Mouse (Mus musculus) cerebellum, adult 2 months (tissue): ENCODE measurements around the gene Myl6b.

Experiments used
- CTCF ChIP-seq: fragments of 200-500 bp; IDR thresholded peaks from 2 replicates; pipeline ENCODE4 v1.5.1; 2011; ENCODE audit warnings: low read depth, mild to moderate bottlenecking, control low read depth, low read length, moderate library complexity, borderline replicate concordance; ENCODE audit not compliant: insufficient read depth
- POLR2A ChIP-seq: fragments of 200-500 bp; IDR thresholded peaks from 2 replicates; pipeline ENCODE4 v1.6.1; 2011; ENCODE audit warnings: low read length, control low read depth, borderline replicate concordance; ENCODE audit not compliant: insufficient read depth

- TF ChIP-seq CTCF (no peak), POLR2A (no peak)
Observed at GRCm38 (mm10) chr10:128545570-128545898, 47.0 kb upstream of the Myl6b start.
